Mouse (Mus musculus): ENCODE results near the gene Yipf6.
"Not testable (repeated sequence)": the region's sequence is repeated elsewhere in the genome, so short reads cannot be mapped to it uniquely, and the experiment has no call there.

Gene Yipf6

DNA sequence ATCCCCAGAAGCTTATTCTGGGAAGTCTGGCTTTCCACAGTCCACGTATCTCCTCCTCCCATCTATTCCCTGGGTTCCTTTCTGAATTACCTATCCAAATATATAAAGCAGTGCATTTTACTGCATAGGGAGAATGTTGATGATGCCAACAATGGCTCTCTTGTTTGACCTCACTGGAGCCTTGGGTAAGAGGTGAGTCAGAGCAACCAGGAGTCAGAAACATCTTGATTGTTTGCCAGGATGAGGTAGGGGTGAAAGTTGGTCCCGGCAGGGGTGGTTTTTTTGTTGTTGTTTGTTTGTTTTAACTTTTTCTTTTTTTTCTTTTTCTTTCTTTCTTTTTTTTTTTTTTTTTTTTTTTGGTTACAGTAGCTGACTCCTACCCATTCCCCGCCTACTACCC lies at the start of gene Yipf6:
Gene Yipf6 (plus strand): TSS at position 216 of the 400 bp plus-strand sequence.
- DNase-seq, result no peak

DNA sequence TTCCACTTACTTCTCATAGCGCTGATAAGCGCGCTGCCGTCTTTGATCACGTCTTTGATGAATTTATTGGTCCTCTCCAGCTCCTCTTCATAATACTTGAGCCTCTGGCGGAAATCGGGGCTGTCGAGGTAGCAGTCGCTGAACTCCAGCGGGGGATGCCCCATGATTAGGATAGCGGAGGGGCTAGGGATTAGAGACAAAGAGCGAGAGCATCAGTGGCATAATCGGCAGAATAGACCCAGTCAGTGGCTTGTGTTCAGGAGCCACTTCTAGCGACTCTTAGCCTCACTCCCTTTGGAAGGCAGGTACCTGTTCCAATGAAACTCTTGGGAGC lies 46.1 kb upstream of the Yipf6 start:
- no peak for DNase-seq

DNA sequence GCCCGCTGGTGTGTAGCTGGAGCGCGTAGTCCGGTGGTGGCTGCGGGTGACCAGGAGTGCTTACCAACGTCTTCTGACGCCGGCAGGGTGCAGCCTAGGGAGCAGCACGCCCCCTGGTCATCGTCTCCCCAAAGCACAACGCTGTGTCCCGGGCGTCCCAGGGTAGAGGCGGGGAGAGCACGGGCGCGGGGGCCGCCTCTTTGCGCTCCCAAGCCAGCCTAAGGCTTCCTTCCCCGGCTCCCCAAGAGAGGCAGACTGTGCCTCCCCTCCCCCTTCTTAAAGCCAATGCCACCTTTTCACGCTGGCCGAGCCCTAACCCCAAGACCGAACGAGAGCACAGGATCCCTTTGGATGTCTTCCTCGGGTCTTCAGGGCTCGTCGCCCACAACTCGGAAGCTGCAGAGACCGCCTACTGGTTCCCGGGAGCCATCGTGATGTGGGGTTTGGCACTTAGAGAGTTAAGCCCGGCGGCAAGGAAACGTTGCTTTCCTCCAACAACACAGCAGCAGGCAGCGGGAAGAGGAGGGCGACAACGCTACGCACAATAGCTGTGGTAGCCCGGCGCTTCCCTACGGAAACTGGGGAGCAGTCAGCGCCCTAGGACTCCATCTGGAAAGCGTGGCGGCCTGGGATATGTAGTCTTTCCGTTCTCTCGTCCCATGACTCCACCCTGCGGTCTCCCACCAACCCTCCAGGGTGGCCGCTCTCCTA lies 45.6 kb upstream of the Yipf6 start, which contains the start of gene Ophn1:
Gene Ophn1 (minus strand): TSS at position 620 of the 711 bp plus-strand sequence.
- DNase-seq, result peak; percentile 79

DNA sequence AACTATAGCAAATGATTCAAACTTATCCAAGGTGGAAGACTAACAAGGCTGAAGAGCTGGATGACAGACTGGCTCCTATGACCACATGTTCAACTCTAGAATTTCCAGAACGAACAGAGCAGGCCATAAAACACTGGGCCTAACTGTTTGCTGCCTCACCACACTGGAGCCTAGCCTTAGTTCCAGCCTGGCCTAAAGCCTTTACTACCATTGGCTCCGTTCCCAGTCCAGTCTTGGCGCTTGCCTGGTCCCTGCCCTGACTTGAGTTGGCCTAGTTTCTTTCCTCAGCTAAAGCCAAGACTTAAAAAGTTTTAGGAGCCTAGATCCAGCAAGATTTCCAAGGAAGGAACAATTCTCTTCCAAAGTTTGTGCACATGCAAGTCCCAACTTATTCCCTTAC lies 37.8 kb upstream of the Yipf6 start:
- DNase-seq, result no peak

DNA sequence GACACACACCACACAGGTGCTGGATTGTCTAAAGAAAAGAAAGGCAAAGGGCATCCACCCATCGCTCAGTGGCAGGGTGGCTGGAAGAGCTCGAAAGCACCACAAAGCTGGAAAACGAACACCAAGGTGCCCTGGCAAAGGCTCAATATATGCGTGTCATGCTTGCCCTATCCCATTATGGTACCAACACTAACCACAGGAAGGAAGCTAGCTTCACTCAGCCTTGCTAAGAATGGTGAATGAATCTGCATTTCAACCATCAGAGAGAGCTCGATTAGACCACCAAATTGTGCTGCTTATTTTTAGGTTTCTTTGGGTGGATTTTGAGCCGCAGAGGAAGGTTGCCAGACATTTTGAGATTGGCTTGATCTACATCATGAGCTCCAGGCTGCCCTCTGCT lies 31.9 kb upstream of the Yipf6 start:
- DNase-seq, result no peak

DNA sequence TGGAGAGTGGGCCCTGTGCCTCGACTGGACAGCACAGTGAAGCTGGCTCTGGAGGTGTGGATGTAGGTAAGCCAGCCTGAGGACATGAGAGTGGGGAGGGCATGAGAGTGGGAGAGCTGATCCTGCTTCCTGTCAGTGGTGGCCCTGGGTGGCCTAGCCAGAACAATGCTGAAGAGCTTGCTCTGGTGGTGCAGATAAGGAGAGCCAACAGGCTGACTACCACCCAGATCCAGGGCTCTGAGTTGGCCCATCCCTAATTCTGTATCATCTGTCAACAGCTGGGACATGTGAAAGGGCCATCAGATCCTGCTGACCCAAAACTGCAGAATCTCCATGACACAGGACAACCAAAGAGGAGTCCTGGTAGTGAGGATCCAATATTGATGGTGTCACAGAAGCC lies 27.2 kb upstream of the Yipf6 start:
- DNase-seq, result no peak

DNA sequence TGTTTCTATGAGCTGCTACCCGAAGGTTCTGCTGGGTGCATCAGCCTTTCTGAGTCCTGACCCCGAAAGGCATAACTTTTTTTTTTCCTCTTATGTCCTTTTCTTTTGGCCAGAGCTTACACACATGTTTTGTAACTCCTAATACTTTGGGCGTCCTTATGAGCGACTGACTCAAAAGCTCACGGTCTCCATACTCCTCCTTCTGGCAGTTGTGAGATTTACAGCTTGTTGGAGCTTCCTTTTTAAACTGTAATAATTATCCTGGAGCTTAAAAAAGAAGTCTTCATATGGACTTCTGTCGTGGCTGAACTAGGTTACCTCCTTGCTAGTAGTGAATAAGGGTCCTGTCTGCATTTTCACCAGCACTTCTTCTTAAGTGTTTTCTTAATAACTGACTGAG lies 16.7 kb upstream of the Yipf6 start:
- DNase-seq, result peak; percentile 12

DNA sequence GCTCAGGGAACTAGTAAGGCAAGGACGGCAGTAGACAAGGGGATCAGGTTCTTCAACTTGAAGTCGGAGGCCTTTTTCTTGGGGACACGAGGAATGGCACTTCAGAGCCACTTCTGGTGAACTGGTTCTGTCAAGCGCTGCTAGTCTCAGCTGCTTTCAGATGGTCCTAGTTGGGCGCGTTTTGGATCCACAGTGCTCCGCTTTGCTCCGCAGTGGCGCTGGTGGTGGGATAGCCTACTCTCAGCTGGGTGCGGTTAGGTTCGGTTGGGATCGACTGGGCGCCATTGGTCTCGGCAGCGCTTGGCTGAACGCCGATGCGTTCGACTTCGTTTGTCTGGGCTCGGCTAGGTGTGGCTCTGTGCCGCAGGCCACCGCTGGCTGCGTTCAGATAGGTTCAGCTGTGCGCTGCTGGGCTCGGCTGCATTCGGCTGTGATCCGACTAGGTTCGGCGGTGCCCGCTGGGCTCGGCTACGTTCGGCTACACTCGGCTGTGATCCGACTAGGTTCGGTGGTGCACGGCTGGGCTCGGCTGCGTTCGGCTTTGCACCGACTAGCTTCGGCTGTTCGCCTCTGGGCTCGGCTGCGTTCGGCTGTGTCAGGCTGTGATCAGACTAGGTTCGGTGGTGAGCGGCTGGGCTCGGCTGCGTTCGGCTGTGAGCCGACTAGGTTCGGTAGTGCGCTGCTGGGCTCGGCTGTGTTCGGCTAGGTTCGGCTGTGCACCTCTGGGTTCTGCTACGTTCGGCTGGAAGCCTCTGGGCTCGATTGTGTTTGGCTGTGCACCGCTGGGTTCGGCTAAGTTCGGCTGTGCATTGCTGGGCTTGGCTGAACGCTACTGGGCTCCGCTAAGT lies 815 bp downstream of the Yipf6 start:
- DNase-seq, result peak; percentile 96

DNA sequence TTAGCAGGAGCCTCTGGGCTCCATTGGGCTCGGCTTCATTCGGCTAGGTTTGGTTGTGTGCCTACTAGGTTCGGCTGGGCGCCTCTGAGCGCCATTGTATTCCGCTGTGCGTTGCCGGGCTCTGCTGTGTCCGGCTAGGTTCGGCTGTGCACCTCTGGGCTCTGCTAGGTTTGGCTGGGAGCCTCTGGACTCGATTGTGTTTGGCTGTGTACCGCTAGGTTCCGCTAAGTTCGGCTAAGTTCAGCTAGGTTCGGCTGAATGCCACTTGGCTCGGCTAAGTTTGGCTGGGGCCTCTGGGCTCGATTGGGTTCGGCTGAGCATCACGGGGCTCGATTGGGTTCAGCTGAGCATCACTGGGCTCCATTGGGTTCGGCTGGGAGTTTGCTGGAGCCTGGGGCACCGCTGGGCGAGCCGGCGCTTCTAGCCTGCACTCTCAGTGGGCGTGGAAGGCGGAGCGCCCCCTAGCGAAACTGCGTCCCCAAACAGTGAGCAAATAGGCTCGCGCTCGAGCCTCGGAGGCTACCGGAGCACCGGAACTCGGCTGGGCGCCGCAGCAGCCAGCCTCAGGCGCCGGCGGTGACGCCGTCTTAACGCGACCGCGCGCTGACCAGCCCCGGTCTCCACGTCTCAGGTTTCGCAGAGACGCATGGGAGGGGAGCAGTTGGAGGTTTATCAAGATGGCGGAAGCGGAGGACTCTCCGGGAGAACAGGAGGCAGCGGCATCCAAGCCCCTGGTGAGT lies 1.6 kb downstream of the Yipf6 start:
- DNase-seq, result peak; percentile 92

DNA sequence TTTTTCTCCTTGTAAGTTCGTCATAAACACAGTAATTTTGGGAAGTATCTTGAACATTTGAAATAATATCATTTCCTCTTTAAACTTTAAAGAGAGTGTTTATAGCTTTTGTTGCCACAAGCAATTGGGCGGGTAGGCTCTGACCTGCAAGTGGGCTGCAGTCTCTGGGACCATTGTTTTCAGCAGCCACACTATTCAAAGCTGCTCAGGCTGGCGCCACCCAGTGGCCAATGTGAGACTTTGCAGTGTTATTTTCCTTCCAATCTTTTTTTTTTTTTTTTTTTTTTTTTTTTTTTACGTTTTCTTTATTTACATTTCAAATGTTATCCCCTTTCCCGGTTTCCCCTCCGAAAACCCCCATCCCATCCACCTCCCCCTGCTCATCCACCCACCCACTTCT lies 17.8 kb downstream of the Yipf6 start:
- no peak for DNase-seq

DNA sequence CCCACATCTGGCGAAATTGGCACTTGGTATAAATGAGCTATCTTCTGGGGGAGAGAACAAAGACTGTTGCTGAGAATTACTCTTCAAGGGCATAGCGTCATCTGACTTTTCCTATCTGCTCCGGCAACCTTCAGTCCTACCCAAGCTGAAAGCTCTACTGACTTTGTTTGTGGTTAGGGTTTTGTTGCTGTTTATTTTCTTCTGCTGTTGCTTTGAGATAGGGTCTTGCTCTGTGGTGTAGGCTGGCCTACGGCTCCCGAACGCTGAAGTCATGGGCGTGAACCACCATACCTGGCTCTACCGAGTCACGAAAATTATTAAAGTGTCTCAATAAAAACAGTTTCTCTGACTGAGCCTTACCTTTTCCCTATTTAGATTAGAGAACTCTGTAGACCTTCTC lies 22.2 kb downstream of the Yipf6 start:
- no peak for DNase-seq

DNA sequence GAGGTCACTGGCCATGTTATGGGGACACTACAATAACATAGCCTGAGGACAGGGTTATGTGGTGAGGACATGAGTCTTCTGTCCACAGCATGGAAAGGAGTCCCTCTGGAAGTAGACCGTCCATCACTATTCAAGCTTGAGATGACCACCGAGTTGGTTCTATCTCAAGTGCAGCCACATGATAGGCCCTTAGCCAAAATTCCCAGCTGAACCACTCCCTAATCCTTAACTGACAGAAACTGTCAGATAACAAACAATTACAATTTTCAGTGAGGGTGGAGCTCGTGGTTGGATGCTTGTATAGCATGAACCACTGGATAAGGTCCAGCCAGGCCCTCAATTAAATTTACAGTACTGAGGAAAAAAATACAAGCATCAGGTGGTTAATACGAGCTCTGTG lies 22.9 kb downstream of the Yipf6 start:
- DNase-seq, result no peak

DNA sequence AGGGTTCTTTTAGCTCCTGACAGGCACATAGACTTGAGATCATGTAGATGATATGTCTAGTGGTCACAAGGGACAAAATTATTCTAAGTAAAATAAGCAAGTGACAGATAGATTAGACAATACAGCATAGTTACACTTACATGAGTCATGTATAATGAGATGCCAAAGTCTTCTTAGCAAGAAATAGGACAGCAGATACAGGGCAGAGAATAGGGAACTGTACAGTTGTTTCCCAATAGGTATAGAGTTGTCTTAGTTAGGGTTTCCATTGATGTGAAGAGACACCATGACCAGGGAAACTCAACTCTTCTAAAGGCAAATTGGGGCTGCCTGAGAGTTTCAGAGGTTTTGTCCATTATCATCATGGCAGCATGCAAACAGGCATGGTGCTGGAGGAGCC lies 27.6 kb downstream of the Yipf6 start:
- no peak for DNase-seq

DNA sequence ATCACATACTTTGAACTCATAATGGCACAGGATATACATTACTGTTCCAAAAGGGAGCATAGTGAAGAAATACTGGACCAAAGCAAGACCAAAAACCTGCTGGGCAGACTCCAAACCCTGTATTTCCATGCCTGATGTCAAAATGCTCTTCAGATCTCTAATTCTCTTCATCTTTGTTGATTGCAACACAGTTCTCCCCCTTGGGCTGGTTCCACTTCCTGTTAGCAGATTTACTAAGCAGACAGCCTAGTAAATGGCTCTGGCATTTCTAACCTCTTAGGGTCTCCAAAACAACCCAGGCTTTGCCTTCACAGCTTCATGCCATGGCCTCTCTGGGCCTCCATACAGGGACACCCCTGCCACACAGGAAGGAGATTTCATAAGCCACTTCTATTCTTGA lies 28.4 kb downstream of the Yipf6 start:
- no peak for DNase-seq

DNA sequence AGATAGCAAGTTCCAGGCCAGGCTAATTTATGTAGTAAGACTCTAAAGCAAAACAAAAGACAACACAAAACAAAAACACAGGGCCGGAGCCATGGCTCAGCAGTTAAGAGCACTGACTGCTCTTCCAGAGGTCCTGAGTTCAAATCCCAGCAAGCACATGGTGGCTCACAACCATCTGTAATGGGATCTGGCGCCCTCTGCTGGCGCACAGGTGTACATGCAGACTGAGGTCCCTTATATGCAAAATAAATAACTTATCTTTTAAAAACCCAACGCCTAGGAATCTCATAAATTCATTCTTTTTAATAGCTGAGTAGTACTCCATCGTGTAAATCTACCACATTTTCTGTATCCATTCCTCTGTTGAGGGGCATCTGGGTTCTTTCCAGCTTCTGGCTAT lies 50.5 kb downstream of the Yipf6 start:
- not testable (repeated sequence) for DNase-seq

DNA sequence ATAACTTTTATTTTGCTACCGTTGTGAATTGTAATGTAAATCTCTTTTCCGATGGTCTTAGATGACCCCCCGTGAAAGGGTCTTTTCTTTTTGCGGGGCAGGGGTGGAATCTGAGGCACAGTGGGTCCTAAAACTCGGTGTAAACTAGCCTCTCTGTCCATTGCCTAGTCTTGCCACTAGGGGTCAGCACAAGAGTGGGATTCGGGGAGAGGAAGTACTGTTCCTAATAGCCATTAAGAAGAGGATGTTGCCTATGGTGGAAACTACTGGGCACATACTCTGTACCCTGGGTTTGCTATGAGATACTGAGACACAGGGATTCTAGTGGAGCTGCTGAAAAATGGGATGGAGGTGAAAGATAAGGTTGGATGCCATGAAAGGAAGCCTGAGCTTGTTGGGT lies 53.5 kb downstream of the Yipf6 start:
- peak; percentile 25 for DNase-seq

Data from right cerebral cortex, adult 18-20 months (tissue).